Mouse (Mus musculus) gastrocnemius, adult 8-10 months (tissue): ENCODE data around the gene Ehmt2. TPM values are rescaled to one million over a fixed set of nuclear protein-coding genes. Genes with fewer than 3 reads are reported as not detected.
"Not testable (repeated sequence)": the region's sequence is repeated elsewhere in the genome, so short reads cannot be mapped to it uniquely, and the experiment has no call there.

Experiments
- DNase-seq, 2 experiments: peaks; one replicate each; pipeline ENCODE4 v3.0.0; 2022; ENCODE audit warnings: low spot score in 2 of 2
- total RNA-seq, 4 experiments: library from RNA; stranded (reverse); gene quantifications; 2 replicates each; pipeline ENCODE4 v1.2.4; 2022

Gene Ehmt2
- total RNA-seq, 4 experiments from 2014 or later: 31.2 to 37.2 (median 33.4) TPM

DNA sequence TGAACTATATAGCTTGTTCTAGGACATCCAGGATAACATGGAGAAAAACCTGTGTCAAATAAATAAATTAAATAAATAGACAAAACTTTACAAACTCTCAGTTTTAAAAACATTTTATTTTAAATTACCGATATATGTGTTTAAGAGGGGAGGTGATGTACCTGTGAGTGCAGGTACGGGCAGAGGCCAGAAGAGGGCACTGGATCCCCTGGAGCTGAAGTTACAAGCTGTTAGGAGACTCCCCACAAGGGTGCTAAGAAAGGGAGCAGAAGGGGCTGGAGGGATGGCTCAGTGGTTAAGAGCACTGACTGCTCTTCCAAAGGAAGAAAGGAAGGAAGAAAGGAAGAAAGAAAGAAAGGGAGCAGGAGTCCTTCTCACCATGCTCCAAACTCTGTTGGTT, 6.9 kb upstream of the Ehmt2 start:
- DNase-seq: no peak

DNA sequence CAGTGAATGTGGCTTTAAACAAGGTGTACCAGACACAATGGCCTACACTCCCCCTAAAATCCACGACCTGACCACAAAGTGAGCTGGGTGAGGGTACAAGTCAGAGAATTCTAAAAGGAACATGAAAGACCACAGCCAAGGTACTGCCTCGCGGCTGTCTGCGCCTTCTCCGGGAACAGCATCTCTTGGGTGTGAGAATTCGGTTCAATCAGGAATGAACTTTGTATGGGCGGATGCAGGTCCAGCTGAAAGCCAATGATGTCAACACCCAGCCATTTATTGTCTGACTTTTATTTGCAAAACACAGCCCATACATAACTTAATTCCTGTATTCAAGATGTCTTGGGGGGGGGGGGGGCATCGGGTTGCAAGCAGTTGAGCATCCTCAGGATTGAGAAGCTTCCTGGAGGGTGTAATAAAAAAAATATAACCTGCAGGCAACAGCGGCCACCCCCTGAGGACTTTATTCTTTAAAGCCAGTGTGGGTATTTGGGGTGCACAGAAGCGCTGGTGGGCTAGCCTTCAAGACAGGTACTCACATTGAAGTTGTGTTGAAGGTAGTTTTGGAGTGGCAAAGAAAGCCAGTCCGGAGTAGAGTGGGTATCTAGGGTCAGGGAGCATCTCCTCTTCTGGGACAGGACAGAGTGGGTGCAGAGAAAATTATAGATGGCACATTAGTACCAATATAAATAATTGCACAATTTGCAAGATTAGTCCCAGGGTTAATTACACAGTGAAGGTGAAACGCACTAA, 5.0 kb upstream of the Ehmt2 start:
- no peak for DNase-seq

DNA sequence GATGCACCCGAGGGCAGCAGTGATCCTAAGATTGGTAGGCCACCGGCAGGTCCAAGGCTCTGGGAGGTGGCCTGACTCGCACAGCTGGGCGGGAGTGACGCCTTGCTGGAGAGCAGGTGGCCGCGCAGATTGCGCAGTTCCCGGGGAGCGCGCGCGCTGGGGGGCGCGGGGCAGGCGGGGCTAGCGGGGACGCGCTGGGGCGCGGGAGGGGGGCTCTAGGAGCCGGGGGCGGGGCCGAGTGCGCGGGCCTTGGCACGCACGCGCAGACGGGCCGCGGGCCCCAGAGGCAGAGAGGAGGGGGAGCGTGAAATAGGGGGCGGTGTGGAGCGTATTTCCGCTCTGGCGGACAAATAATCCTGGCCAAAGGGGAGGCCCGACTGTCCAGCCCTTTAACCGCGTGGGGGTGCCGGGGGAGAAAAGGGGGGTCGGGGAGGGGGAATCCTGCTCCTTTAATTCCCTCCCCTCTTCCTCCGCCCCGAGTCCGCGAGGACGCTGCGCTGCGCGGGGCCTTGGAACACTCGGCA, 4.1 kb upstream of the Ehmt2 start:
- DNase-seq: peak; percentile 90 to 94

DNA sequence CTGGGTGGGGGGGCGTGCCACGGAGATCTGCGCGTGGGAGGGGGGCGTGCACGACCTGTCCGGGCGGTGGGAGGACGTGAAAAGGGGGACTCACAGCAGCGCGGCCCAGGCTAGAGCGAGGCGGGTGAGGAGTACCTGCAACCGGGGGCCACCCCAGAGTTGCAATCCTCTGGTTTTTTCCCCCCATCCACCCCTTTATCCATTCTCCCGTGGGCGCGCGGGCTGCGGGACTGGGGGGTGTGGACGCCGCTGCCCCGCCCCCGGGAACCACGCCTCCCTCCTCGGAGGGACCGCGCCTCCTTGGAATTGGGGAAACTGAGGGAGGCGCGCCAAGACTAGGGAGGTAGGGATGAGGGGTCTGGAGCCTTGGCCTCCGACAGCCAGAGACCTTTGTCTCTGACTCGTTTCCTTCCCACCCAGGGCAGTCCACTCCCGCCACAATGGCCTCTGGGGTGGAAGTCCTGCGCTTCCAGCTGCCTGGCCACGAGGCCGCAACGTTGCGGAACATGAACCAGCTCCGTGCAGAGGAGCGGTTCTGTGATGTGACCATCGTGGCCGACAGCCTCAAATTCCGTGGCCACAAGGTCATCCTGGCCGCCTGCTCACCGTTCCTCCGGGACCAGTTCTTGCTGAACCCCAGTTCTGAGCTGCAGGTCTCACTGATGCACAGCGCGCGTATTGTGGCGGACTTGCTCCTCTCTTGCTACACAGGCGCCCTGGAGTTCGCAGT, 3.3 kb upstream of the Ehmt2 start:
- DNase-seq: peak in 1 of 2 experiments; percentile 45

DNA sequence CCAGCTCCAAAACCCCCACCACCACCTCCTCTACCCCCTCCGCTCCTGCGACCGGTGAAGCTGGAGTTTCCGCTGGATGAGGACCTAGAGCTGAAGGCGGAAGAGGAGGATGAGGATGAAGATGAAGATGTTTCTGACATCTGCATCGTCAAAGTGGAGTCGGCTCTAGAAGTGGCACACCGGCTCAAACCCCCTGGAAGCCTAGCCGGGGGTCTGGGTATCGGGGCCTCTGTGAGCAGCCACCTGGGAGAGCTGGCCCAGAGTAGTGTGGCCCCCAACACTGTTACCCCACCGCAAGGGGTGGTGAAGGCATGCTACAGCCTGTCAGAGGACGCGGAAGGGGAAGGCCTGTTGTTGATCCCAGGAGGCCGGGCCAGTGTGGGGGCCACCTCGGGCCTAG, 2.5 kb upstream of the Ehmt2 start:
- no peak for DNase-seq

DNA sequence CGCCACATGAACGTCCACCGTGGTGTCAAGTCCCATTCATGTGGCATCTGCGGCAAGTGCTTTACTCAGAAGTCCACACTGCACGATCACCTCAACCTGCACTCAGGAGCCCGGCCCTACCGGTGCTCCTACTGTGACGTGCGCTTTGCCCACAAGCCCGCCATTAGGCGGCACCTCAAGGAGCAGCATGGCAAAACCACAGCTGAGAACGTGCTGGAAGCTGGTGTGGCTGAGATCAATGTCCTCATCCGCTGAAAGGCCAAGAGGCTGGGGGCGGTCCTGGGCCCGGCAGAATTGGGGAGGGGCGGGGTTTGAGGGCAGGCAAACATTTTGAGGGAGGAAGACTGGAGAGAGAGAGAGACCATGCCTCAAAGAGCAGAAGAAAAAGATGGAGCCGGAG, 1.9 kb upstream of the Ehmt2 start:
- DNase-seq: no peak

DNA sequence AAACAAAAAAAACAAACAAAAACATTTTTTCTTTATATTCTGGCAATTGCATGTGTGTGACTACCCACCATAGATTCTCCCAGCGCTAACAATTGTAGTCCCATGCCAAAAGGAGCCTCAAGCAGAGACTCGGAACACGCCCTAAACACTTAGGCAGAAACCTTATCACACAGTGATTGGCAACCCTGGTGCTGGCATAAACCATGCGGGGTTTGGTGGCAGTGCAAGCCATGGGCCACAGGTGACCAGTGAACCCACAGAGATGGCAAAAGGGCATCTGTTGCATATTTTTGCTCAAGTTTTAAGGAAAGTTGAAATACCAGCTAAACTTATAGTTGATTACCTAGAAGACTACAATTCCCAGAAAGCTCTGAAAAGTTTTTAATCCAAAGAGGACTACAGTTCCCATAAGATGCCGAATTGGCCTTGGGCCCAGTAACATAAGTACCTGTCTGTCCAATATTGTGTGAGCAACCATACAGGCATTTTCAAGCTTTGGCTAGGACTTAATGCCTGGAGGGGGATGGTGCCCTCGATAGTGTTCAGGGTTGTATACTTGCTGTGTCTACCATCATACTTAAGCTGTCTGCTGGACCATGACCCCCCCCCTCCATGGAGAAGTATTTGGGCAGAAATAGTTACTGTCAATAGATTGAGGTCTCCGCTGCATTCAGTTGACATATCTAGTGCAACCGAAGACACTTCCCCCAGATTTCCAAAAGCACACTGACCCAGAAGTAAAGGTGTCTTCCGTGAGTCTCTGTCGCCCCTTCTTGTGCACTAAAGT, 703 bp upstream of the Ehmt2 start:
- DNase-seq: no peak

DNA sequence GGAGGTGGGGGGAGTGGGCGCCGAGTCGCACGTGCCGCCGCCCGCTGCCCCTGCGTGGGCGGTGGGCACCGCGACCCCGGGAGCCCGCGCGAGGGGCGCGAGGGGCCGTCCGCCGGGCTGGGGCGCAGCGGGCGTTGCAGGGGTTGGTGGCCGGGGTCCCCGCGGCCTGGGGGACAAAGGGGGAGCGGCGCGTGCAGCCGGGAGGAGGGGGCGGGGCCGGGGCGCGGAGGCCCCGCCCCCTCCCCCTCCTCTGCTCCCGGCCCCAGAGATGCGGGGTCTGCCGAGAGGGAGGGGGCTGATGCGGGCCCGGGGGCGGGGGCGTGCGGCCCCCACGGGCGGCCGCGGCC, 410 bp downstream of the Ehmt2 start:
- no peak for DNase-seq

DNA sequence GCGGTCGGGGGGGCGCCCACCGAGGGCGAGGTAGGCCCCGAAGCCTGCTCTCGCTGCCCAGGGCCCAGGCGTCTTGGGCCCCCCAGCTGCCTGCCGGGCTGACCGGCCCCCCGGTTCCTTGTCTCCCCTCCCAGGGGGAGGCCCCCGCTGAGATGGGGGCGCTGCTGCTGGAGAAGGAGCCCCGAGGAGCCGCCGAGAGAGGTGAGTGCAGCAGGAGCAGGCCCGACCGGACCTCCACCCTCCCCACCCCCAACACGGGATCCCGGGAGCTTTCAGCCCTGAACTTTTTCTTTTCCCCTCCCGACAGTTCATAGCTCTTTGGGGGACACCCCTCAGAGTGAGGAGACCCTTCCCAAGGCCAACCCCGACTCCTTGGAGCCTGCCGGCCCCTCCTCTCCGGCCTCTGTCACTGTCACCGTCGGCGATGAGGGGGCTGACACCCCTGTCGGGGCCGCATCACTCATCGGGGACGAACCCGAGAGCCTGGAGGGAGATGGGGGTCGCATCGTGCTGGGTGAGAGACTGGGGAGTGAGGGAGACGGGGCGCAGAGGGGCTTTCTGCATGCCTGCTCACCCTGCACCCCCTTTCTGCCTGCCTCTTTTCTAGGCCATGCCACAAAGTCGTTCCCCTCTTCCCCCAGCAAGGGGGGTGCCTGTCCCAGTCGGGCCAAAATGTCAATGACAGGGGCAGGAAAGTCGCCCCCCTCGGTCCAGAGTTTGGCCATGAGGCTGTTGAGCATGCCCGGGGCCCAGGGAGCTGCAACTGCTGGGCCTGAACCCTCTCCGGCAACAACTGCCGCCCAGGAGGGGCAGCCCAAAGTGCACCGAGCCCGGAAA, 1.0 kb downstream of the Ehmt2 start:
- DNase-seq: no peak

DNA sequence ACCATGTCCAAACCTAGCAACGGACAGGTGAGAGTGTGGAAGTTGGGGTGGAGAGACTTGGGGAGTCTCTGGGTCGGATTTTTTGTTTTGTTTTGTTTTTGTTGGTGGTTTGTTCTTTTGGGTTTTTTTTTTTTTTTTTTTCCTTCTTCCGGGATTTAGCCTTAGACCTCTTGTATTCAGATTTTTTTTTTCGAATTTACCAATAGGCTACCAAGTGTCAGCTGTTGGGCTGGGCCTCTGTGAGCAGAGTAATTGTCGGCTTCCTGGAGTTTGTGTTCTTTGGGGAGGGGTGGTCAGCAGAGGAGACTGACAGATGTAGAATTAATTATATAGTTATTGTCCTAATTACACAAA, 1.6 kb downstream of the Ehmt2 start:
- DNase-seq: no peak

DNA sequence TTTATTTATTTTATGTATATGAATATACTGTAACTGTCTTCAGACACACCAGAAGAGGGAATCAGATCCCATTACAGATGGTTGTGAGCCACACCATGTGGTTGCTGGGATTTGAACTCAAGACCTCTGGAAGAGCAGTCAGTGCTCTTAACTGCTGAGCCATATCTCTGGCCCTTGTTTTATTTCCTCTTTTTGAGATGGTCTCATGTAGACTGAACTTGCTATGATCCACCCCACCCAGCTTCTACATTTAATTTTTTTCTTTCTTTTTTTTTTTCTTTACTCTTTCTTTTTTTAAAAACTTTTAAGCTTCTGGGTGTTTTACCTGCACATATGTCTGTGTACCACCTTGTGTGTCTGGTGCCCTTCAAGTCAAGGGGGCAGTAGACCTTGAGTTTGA, 2.6 kb downstream of the Ehmt2 start:
- not testable (repeated sequence) for DNase-seq

DNA sequence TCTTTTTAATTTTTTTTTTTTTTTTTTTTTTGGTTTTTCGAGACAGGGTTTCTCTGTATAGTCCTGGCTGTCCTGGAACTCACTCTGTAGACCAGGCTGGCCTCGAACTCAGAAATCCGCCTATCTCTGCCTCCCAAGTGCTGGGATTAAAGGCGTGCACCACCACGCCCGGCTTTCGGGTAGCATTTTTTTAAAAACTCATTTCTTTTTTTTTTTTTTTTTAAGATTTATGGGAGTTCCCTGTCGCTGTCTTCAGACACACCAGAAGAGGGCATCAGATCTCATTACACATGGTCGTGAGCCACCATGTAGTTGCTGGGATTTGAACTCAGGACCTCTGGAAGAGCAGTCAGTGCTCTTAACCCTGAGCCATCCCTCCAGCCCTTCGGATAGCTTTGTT, 3.7 kb downstream of the Ehmt2 start:
- not testable (repeated sequence) for DNase-seq

DNA sequence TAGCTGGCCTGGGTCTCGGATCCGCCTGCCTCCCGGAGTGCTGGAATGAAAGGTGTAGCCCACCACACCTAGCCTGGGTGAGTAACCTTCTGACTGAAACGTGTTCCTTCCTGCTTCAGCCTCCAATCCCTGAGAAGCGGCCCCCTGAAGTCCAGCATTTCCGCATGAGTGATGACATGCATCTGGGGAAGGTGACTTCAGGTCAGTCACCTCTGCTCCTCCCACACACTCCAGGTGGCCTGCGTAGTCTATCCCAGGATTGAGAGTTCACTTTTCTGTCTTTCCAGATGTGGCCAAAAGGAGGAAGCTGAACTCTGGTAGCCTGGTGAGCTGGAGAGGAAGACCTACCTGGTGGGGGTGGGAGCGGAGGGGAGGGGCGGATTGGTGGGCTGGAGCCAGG, 4.6 kb downstream of the Ehmt2 start:
- no peak for DNase-seq

DNA sequence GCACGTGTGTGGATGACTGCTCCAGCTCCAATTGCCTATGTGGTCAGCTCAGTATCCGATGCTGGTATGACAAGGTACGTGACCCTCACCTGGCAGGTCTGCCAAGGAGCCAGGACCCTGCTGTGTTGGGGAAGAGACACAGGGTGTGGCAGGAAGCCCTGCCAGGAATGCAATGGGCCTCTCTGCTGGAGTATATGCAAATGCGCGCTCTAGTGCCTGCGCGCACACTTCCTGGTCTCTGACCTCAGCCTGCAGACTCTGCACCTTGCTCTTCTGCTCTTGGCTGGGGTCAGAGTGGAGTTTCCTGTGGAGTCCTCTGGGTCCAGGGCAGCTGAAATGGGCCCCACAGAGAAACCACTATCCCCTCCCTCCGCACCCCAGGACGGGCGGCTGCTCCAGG, 12.7 kb downstream of the Ehmt2 start:
- DNase-seq: no peak

DNA sequence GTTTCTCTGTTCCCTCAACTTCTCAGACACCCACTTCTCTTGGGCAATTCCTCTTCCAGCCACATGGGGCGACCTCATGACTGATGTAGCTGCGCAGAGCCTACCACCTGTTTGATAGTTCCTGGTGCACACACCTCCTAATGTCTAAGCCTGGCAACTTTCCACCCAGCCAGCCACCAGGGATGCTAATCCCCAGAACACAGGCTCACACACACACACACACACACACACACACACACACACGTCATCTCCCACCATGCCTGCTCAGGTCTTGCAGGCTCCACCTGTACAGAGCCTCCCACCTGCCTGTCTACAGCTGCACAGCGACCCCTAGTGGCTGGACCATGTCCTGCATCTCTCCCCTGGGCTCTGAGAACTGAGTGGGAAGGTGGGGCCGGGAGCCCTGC, 13.7 kb downstream of the Ehmt2 start:
- DNase-seq: peak; percentile 56 to 67

DNA sequence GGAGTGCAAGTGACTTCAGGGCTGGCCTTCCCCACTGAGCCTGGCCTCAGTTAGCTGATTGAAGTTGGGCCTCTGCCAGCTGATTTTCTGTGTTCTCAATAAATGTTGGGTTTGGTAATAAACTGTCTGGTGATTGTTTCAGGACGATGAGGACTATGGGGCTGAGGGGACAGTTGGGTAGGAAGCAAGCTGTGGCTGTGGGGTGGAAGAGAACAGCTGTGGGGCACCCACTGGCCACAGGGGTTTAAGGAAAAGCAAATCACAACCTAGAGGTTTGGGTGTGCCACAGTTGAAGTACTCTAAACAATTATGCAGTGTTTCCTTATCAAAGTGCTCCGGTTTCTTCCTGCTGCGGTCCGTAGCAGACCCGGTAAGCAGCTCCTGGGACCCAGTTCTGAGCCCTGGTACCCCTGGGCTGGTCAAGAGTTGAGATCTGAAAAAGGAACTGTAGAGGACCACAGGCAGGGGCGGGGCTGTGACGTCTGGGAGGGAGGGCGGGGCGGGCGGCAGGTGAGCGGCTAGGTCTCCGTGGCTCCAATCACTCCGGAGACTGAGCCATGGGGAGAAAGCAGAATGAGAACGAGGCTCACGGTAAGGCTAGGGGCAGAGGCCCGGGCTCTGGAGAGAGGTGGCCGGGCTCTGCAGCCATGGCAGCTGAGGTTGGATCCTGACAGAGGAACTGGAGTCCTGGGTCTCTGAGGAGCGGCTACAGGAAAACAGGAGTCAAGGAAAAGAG, 15.8 kb downstream of the Ehmt2 start, which contains the start of gene Slc44a4:
TSS of gene Slc44a4 (plus strand) at position 537 of the 736 bp plus-strand sequence.
- no peak for DNase-seq

DNA sequence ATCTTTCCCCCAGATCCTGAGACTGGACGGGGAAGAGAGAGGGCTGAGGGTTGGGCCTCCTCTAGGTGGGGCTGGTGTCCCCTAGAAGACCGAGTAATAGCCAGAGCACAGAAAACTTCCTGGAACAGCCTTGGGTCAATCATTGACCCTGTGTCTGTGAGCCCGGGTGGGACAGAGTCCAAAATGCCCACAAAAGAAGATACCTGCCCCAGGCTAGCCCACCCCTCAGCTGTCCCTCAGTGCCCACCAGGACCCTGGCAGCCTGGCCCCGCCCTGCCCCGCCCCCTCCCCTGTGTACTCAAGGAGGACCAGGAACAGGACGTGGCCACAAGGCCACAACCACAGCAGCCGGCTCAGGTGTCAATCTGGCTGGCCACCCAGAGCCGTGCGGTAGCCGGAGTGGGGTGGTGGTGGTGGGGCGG, 17.2 kb downstream of the Ehmt2 start:
- no peak for DNase-seq

DNA sequence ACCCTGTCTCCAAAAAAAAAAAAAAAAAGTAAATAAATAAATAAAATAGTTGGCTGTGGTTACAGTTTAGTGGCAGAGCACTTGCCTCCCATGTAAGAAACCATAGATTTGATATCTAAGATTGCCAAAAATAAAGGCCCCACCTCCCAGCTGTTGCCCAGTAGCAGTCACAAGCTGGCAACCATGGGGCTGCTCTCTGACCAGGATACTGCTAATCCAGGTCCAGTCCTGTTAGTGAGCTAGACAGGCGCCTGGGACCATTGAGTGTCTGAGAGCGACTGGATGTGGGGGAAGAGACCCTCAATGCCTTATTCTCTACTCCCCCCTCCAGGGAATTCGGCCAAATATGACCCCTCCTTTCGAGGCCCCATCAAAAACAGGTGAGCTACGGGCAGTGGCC, 18.0 kb downstream of the Ehmt2 start:
- no peak for DNase-seq

DNA sequence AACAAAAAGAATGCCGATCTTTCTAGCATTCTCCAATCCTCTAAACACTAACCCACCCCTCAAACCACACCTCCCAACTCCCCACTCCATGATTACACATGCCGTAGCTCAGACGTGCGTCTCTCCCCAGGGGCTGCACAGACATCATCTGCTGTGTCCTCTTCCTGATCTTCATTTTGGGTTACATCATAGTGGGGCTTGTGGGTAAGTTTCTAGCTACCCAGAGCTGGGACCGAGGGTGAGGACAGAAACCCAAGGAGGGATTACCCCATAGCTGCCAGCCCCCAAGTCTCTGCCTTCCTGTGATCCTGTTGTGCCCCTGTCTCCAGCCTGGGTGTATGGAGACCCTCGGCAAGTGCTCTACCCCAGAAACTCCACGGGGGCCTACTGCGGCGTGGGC, 18.9 kb downstream of the Ehmt2 start:
- no peak for DNase-seq

DNA sequence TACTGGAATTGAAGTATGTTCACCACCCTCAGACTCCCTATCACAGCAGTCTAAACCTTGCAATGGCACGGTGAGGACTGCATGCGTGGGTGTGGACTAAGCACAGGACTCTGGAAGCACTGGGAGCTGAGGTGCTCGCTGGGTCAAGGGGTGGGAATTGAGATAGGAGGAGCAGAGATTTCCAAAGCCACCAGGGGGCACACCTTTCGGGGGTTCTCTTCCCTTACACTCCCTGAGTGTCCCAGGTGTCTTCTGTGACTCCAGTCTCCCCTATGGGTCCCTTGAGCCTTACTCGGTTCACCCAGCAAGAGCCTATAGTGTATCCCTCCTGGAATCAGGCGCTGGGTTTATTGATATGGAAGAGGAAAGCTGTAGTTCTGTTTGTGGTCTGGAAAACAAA, 24.7 kb downstream of the Ehmt2 start:
- DNase-seq: no peak

DNA sequence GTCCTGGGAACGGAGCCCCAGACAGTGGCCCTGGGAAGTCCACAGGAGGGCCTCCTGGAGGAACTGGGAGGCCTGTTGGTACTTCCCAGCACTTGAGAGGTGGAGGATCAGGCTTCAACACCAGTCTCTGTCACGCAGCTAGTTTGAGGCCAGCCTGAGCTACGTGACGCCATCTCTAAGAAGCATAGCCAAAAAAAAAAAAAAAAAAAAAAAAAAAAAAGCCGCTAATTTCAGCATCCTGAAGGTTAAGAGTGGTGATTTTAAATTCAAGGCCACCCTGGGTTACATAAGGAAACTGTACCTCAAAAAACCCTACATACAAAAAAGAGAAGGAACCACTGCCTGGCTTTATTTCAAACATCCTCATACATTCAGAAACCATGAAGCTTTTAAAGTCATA, 26.0 kb downstream of the Ehmt2 start:
- DNase-seq: no peak
